Mouse (Mus musculus): ENCODE results near the gene Nanp. TPM values are rescaled to one million over a fixed set of nuclear protein-coding genes. Genes with fewer than 3 reads are reported as not detected.

Nanp gene
- total RNA-seq (2021) (1 to 10 TPM; 1.3 to 1.5 TPM), polyA plus RNA-seq (2012; rRNA removed) (0.70 and 1.3 TPM in 2 replicates)
- long read RNA-seq, result 0 reads

DNA sequence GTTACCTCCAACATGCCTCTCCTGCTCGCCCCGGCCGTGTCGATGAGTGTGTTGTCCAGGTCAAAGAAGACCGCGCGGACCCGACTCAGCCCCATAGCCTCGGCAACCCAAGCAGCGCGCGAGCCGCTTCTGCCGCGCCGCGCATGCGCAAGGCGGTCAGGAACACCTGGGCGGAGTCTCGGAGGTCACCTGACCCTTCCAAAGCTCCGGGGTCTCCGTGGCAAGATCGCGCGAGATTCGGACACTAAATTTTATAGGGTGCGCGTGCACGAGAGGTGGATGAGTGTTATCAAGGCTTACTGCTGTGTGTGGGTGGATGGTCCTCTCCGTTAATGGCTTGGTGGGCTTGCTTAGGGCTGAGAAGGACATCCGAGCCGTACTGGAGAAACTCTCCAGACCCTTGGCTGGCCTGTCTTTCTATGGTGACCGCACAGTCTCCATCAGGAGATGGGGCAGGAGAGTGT lies at the start of gene Nanp, which contains the start of gene Ninl:
Nanp (minus strand) TSS at position 167 of the 464 bp plus-strand sequence.
Ninl (minus strand) TSS at position 151 of the 464 bp plus-strand sequence.
- peak within 1 kb of the TSS; percentile 77 for H3K4me3 ChIP-seq
- peak; percentile 94 for DNase-seq
- no peaks in the 10 kb centered on the region for H3K79me2 ChIP-seq (replicated peaks; ENCODE audit: control insufficient read depth, insufficient read depth, low read length)
- under 1% methylated on average over 34 of the region's 34 CpGs for WGBS
- no peaks in the 10 kb centered on the region for H3K27me3 ChIP-seq (ENCODE audit: control insufficient read depth, insufficient read depth, low read length)
- intact Hi-C loops (cut with DNase I), result loop anchor here (5.0 kb wide), 1 partner anchor 127 kb away; no protein-coding TSS in a partner anchor
- H3K36me3 ChIP-seq (ENCODE audit: control insufficient read depth, insufficient read depth, low read length), result no peaks in the 10 kb centered on the region
- TF ChIP-seq EP300 (IDR thresholded peaks at IDR 0.05; ENCODE audit: insufficient read depth, low read depth, low read length), result 0 out of 2 replicates have a peak, but pooled peaks have one; percentile 39
- TF ChIP-seq POLR2A (IDR thresholded peaks at IDR 0.05; ENCODE audit: insufficient read depth, low read depth, low read length), result peak; percentile 87
- TF ChIP-seq CTCF (IDR thresholded peaks at IDR 0.05), result no peak
- peak within 1 kb of the TSS; percentile 77 for H3K27ac ChIP-seq
- peaks cover 4% of the 10 kb centered on the region for H3K4me1 ChIP-seq (ENCODE audit: control insufficient read depth, insufficient read depth, low read length)
- peak within 1 kb of the TSS; percentile 92 for H3K9ac ChIP-seq (ENCODE audit: low read depth, low read length)

DNA sequence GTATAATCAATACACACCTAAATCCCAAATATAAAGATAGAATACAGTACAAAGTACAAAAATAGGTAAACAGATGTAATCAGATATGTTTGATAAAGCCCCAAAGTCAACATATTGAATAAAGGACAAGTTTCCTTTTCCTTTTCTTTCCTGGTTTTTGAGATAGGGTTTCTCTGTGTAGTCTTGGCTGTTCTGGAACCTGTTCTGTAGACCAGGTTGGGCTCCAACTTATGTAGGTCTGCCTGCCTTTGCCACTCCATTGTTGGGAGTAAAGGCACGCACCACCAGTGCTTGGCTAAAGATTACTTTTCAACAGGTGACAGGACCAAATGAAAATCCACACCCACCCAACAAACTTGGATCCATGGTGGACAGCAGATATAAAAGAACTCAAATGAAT lies 17.4 kb upstream of the Nanp start:
- Histone ChIP-seq H3K79me2 (replicated peaks; ENCODE audit: control insufficient read depth, insufficient read depth, low read length) (no peaks in the 10 kb centered on the region), H3K27me3 (ENCODE audit: control insufficient read depth, insufficient read depth, low read length) (no peaks in the 10 kb centered on the region), H3K27ac (no peak overlapping the region), H3K4me3 (no peak overlapping the region), H3K9ac (ENCODE audit: low read depth, low read length) (no peak overlapping the region), H3K4me1 (ENCODE audit: control insufficient read depth, insufficient read depth, low read length) (no peaks in the 10 kb centered on the region), H3K36me3 (ENCODE audit: control insufficient read depth, insufficient read depth, low read length) (no peaks in the 10 kb centered on the region)
- 73% methylated on average over 1 of the region's 1 CpGs for WGBS
- intact Hi-C loops (cut with DNase I), result no loop called here
- no peak for DNase-seq
- TF ChIP-seq EP300 (IDR thresholded peaks at IDR 0.05; ENCODE audit: insufficient read depth, low read depth, low read length) (no peak), CTCF (IDR thresholded peaks at IDR 0.05) (no peak), POLR2A (IDR thresholded peaks at IDR 0.05; ENCODE audit: insufficient read depth, low read depth, low read length) (no peak)

DNA sequence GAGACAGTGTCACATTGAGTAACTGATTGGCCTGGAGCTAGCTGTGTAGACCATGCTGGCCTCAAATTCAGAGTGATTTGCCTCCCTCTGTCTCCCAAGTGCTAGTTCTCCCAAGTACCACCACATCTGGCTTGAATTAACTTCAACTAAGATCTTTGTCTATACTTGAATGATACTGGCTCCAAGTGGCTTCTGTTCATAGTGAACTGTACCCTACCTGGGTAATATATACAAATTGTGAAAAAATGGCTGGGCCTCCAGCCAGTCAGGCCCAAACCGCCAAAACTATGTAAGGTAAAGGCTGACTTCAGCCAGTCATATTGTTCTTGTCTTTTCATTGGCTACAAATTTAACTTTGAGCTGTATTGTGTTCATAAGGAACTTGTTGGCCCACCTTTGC lies 1.2 kb upstream of the Nanp start:
- H3K4me3 ChIP-seq, result no peak overlapping the region
- intact Hi-C loops (cut with DNase I), result no loop called here
- WGBS, result 97% methylated on average over 1 of the region's 1 CpGs

DNA sequence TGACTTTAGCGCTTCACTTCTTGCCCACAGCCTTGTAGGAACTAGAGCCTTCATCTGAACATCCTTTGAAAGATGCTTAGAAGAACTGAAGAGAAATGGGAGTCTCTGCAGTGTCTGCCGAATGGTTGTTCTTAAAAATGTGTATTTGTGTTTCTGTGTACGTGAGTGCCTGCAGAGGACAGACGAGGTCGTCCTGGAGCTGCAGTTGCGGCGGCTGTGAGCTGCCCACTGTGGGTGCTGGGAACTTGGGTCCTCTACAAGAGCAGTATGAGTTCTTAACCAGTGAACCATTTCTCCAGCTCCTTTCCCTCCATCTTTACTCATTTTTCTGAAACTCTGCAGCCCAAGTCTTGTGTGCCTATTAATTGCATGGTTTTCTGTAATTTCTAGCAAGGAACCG lies 528 bp upstream of the Nanp start:
- WGBS, result 39% methylated on average over 8 of the region's 8 CpGs
- H3K79me2 ChIP-seq (replicated peaks; ENCODE audit: control insufficient read depth, insufficient read depth, low read length), result no peaks in the 10 kb centered on the region
- H3K4me1 ChIP-seq (ENCODE audit: control insufficient read depth, insufficient read depth, low read length), result peaks cover 4% of the 10 kb centered on the region
- no peak for DNase-seq
- no peaks in the 10 kb centered on the region for H3K27me3 ChIP-seq (ENCODE audit: control insufficient read depth, insufficient read depth, low read length)
- intact Hi-C loops (cut with DNase I), result loop anchor here (5.0 kb wide), 1 partner anchor 127 kb away; no protein-coding TSS in a partner anchor
- H3K27ac ChIP-seq, result peak overlapping the region; percentile 77
- TF ChIP-seq CTCF (IDR thresholded peaks at IDR 0.05), result no peak
- TF ChIP-seq POLR2A (IDR thresholded peaks at IDR 0.05; ENCODE audit: insufficient read depth, low read depth, low read length), result no peak
- no peak for TF ChIP-seq EP300 (IDR thresholded peaks at IDR 0.05; ENCODE audit: insufficient read depth, low read depth, low read length)
- H3K9ac ChIP-seq (ENCODE audit: low read depth, low read length), result peak overlapping the region; percentile 72
- peak overlapping the region; percentile 77 for H3K4me3 ChIP-seq
- H3K36me3 ChIP-seq (ENCODE audit: control insufficient read depth, insufficient read depth, low read length), result no peaks in the 10 kb centered on the region

More for the DNA sequence above, 1.2 kb upstream of the Nanp start:
- H3K4me1 ChIP-seq (ENCODE audit: control insufficient read depth, insufficient read depth, low read length), result peaks cover 4% of the 10 kb centered on the region
- H3K9ac ChIP-seq (ENCODE audit: low read depth, low read length), result no peak overlapping the region
- no peaks in the 10 kb centered on the region for H3K27me3 ChIP-seq (ENCODE audit: control insufficient read depth, insufficient read depth, low read length)
- H3K79me2 ChIP-seq (replicated peaks; ENCODE audit: control insufficient read depth, insufficient read depth, low read length), result no peaks in the 10 kb centered on the region
- no peaks in the 10 kb centered on the region for H3K36me3 ChIP-seq (ENCODE audit: control insufficient read depth, insufficient read depth, low read length)
- TF ChIP-seq POLR2A (IDR thresholded peaks at IDR 0.05; ENCODE audit: insufficient read depth, low read depth, low read length) (no peak), EP300 (IDR thresholded peaks at IDR 0.05; ENCODE audit: insufficient read depth, low read depth, low read length) (no peak), CTCF (IDR thresholded peaks at IDR 0.05) (no peak)
- DNase-seq, result no peak
- H3K27ac ChIP-seq, result no peak overlapping the region

DNA sequence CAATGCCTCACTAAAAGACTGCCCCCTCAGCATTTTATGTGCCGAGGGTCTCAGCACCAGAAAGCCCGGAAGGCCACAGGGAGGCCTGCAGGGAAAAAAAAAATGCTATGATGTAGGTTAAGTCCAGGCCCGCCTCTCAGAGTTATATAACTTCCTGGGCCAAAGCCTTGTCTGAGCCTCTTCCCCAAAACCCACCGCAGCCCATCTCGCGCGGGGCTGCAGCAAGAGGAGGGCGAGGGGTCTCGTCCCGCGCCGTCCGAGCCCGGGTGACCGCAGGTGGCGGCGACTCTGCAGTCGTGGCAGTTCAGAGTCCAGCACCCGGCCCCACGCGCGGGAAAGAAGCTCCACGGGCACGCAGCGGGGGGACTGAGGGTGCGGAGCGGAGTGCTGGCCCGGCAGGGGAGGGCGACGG lies 381 bp downstream of the Nanp start:
- no peaks in the 10 kb centered on the region for H3K36me3 ChIP-seq (ENCODE audit: control insufficient read depth, insufficient read depth, low read length)
- WGBS, result under 1% methylated on average over 29 of the region's 30 CpGs
- peak overlapping the region; percentile 92 for H3K9ac ChIP-seq (ENCODE audit: low read depth, low read length)
- H3K27me3 ChIP-seq (ENCODE audit: control insufficient read depth, insufficient read depth, low read length), result no peaks in the 10 kb centered on the region
- H3K4me1 ChIP-seq (ENCODE audit: control insufficient read depth, insufficient read depth, low read length), result peaks cover 4% of the 10 kb centered on the region
- H3K79me2 ChIP-seq (replicated peaks; ENCODE audit: control insufficient read depth, insufficient read depth, low read length), result no peaks in the 10 kb centered on the region
- H3K27ac ChIP-seq, result peak overlapping the region; percentile 77
- intact Hi-C loops (cut with DNase I), result loop anchor here (5.0 kb wide), 1 partner anchor 127 kb away; no protein-coding TSS in a partner anchor
- no peak for DNase-seq
- peak overlapping the region; percentile 77 for H3K4me3 ChIP-seq
- no peak for TF ChIP-seq CTCF (IDR thresholded peaks at IDR 0.05)
- TF ChIP-seq POLR2A (IDR thresholded peaks at IDR 0.05; ENCODE audit: insufficient read depth, low read depth, low read length), result no peak
- no peak for TF ChIP-seq EP300 (IDR thresholded peaks at IDR 0.05; ENCODE audit: insufficient read depth, low read depth, low read length)

DNA sequence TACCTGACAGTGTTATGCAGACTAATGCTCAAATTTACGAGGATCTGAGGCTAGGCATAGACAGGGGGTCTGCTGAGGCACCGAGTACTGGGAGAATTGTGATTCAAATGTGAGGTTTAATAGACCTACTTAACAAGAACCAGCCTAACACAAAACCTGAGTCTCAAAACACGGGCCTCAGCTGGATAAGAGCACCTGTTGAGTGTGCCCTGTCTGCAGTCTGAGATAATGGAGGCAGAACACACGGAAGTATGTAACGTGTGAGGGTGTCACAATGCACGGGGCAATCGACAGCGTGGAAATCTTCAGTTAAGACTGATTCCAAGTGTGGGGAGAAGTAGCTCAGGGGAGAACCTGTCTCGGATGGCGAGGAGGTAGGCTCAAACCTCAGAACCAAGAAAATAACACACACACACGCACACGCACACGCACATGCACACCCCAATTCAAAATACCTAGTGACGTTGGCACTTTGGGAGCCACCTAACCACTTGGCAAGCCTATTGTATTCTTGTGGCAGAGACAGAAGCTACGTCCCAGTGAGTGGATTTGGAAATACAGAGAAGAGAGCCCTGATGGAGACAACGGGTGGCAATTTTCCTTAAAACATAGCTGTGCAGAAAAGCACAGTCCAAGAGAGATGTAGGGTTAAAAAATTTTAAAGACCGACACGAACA lies 1.2 kb downstream of the Nanp start:
- H3K9ac ChIP-seq (ENCODE audit: low read depth, low read length), result peak overlapping the region; percentile 92; the same call in 1 of the 2 replicates
- peak overlapping the region; percentile 77 for H3K4me3 ChIP-seq
- TF ChIP-seq POLR2A (IDR thresholded peaks at IDR 0.05; ENCODE audit: insufficient read depth, low read depth, low read length) (no peak), EP300 (IDR thresholded peaks at IDR 0.05; ENCODE audit: insufficient read depth, low read depth, low read length) (no peak), CTCF (IDR thresholded peaks at IDR 0.05) (no peak)
- no peak for DNase-seq
- 55% methylated on average over 18 of the region's 18 CpGs for WGBS
- no peak overlapping the region for H3K27ac ChIP-seq
- H3K4me1 ChIP-seq (ENCODE audit: control insufficient read depth, insufficient read depth, low read length), result peaks cover 4% of the 10 kb centered on the region
- H3K27me3 ChIP-seq (ENCODE audit: control insufficient read depth, insufficient read depth, low read length), result no peaks in the 10 kb centered on the region
- intact Hi-C loops (cut with DNase I), result loop anchor here (5.0 kb wide), 1 partner anchor 126 kb away; no protein-coding TSS in a partner anchor
- no peaks in the 10 kb centered on the region for H3K79me2 ChIP-seq (replicated peaks; ENCODE audit: control insufficient read depth, insufficient read depth, low read length)
- no peaks in the 10 kb centered on the region for H3K36me3 ChIP-seq (ENCODE audit: control insufficient read depth, insufficient read depth, low read length)
